Mouse (Mus musculus) adrenal gland, postnatal 4 days (tissue): ENCODE results near the gene Ly6g6c. TPM values are rescaled to one million over a fixed set of nuclear protein-coding genes. Genes with fewer than 3 reads are reported as not detected.
"Not testable (repeated sequence)": the region's sequence is repeated elsewhere in the genome, so short reads cannot be mapped to it uniquely, and the experiment has no call there.

Experiments used
- DNase-seq, 2 experiments: peaks; one replicate each; pipeline ENCODE4 v3.0.0; 2021 to 2022; ENCODE audit warnings: low spot score in 2 of 2, mixed read lengths in 2 of 2
- total RNA-seq, 2 experiments: library from RNA; stranded (reverse); gene quantifications; 2 replicates each; pipeline ENCODE4 v1.2.3; 2021

Ly6g6c gene
- total RNA-seq, 2 experiments from 2014 or later: 0.31 to 0.34 TPM

- no peak for DNase-seq
Observed at GRCm38 (mm10) chr17:35031272-35031671, 33.9 kb upstream of the Ly6g6c start.

- no peak for DNase-seq
Observed at GRCm38 (mm10) chr17:35031880-35032279, 33.3 kb upstream of the Ly6g6c start.

GRCm38 (mm10) chr17:35032323-35032870, 32.8 kb upstream of the Ly6g6c start:
- no peak for DNase-seq

GRCm38 (mm10) chr17:35033703-35034102, 31.5 kb upstream of the Ly6g6c start:
- not testable (repeated sequence) for DNase-seq

GRCm38 (mm10) chr17:35034896-35035295, 30.3 kb upstream of the Ly6g6c start:
- no peak for DNase-seq

- no peak for DNase-seq
Observed at GRCm38 (mm10) chr17:35039121-35039873, 25.9 kb upstream of the Ly6g6c start.

- no peak for DNase-seq
Observed at GRCm38 (mm10) chr17:35043794-35044193, 21.4 kb upstream of the Ly6g6c start.

- no peak for DNase-seq
Observed at GRCm38 (mm10) chr17:35044904-35045806, 20.0 kb upstream of the Ly6g6c start.

- no peak for DNase-seq
Observed at GRCm38 (mm10) chr17:35045807-35046680, 19.1 kb upstream of the Ly6g6c start.

- DNase-seq: peak; percentile 91 to 93
Observed at GRCm38 (mm10) chr17:35046681-35047455, 18.3 kb upstream of the Ly6g6c start, which contains the start of gene Msh5. Msh5 (minus strand) TSS chr17:35046745.

GRCm38 (mm10) chr17:35047688-35048087, 17.5 kb upstream of the Ly6g6c start:
- no peak for DNase-seq

- no peak for DNase-seq
Observed at GRCm38 (mm10) chr17:35048149-35048931, 16.8 kb upstream of the Ly6g6c start.

GRCm38 (mm10) chr17:35048932-35049440, 16.2 kb upstream of the Ly6g6c start:
- DNase-seq: no peak

- DNase-seq: no peak
Observed at GRCm38 (mm10) chr17:35049561-35050016, 15.6 kb upstream of the Ly6g6c start, which contains the start of gene Clic1. Clic1 (plus strand) TSS chr17:35049966.

GRCm38 (mm10) chr17:35050126-35050750, 14.9 kb upstream of the Ly6g6c start:
- DNase-seq: peak; percentile 37 to 63

GRCm38 (mm10) chr17:35051156-35052086, 13.8 kb upstream of the Ly6g6c start:
- peak in 1 of 2 experiments; percentile 55 for DNase-seq

- DNase-seq: no peak
Observed at GRCm38 (mm10) chr17:35052271-35052798, 12.9 kb upstream of the Ly6g6c start.
